Mouse (Mus musculus): ENCODE results near the gene Klc3.

Gene Klc3

DNA sequence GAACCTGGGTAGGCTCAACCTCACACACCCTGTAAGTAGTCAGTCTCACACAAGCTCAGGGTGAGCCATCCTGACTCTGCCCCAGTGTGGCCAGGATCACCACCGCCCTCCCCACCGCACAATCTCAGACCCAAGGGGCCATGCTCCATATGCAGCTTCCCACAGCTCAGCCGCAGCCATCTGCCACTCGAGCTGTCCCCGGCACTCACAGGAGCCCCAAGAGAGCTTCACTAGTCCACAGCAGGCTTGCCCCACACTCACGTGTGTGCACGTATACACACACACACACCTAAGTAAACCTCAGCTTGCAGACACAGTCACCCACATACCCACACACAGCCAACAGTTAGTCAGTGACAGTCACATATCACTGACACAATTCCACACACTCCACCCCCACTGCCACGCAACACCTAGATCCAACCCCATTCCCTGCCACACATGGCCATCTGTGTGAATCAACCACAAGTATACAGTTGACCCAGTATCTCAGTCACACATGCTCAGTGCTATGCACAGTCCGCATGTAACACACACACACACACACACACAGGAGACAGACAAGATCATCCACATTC, 1.3 kb downstream of the Klc3 start:
- peaks cover 32% of the 10 kb centered on the region for H3K27me3 ChIP-seq (ENCODE audit: insufficient read depth, low read length)
- peaks cover 1% of the 10 kb centered on the region for H3K36me3 ChIP-seq (ENCODE audit: insufficient read depth, low read length)
- H3K4me1 ChIP-seq (replicated peaks; ENCODE audit: low read depth, low read length) = peaks cover 54% of the 10 kb centered on the region
- no peak overlapping the region for H3K4me3 ChIP-seq (replicated peaks; ENCODE audit: low read length)
- TF ChIP-seq CTCF (conservative IDR thresholded peaks at IDR 0.05; ENCODE audit: low read length) (no peak), POU5F1 (IDR thresholded peaks at IDR 0.05; ENCODE audit: borderline replicate concordance, low read length) (no peak), NANOG (IDR thresholded peaks at IDR 0.05; ENCODE audit: borderline replicate concordance, low read length) (no peak)
- H3K9me3 ChIP-seq (ENCODE audit: low read length) = no peaks in the 10 kb centered on the region

- H3K36me3 ChIP-seq (ENCODE audit: insufficient read depth, low read length) = peaks cover 16% of the 10 kb centered on the region
- H3K9me3 ChIP-seq (ENCODE audit: low read length) = no peaks in the 10 kb centered on the region
- H3K4me1 ChIP-seq (replicated peaks; ENCODE audit: low read depth, low read length) = peaks cover 55% of the 10 kb centered on the region
- peaks cover 28% of the 10 kb centered on the region for H3K27me3 ChIP-seq (ENCODE audit: insufficient read depth, low read length)
- TF ChIP-seq CTCF (conservative IDR thresholded peaks at IDR 0.05; ENCODE audit: low read length) = peak; percentile 76
- no peak for TF ChIP-seq POU5F1 (IDR thresholded peaks at IDR 0.05; ENCODE audit: borderline replicate concordance, low read length)
- H3K4me3 ChIP-seq (replicated peaks; ENCODE audit: low read length) = no peak overlapping the region
Observed at GRCm38 (mm10) chr7:19400946-19401345, 3.0 kb downstream of the Klc3 start.

DNA sequence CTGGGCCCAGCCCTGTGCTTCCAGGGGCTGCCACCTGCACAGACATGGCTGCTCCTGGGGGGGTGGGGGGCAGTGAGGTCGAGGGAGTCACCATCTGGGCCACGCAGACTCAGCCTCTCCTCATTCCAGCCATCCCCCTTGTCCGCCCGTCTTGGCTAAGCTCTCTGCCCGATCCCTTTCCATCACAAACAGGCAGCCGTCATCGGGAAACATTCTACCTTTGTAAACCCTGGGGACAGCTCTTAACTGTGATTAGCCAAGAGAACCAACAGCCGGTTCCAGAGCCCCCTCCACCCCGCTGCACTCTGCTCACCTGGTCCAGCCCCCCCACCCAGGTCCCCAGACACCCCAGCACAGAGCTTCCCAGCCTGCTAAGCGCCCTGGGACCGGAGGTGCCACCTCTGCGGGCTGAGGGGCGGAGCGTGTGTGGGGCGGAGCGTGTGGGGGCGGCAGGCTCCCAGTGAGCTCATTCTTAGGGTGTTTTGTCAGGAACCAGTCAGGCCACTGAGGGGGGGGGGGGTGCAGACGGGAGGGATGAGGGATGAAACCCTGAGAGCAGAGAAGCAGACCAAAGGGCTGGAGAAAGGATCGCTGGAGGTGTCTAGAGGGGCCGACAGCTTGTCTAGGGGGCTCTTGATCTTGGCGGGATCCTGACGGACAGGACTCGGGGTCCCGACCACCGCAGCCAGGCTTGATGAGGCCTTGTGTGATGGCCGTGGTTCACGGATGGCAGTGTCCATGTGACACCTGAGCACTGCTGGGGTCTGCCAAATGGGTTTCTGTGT, 4.2 kb downstream of the Klc3 start:
- Histone ChIP-seq H3K36me3 (ENCODE audit: insufficient read depth, low read length) (peaks cover 28% of the 10 kb centered on the region), H3K4me1 (replicated peaks; ENCODE audit: low read depth, low read length) (peaks cover 62% of the 10 kb centered on the region), H3K4me3 (replicated peaks; ENCODE audit: low read length) (peak overlapping the region; percentile 76), H3K27me3 (ENCODE audit: insufficient read depth, low read length) (peaks cover 21% of the 10 kb centered on the region), H3K9me3 (ENCODE audit: low read length) (no peaks in the 10 kb centered on the region)
- TF ChIP-seq POU5F1 (IDR thresholded peaks at IDR 0.05; ENCODE audit: borderline replicate concordance, low read length) (no peak), NANOG (IDR thresholded peaks at IDR 0.05; ENCODE audit: borderline replicate concordance, low read length) (no peak), CTCF (conservative IDR thresholded peaks at IDR 0.05; ENCODE audit: low read length) (no peak)

DNA sequence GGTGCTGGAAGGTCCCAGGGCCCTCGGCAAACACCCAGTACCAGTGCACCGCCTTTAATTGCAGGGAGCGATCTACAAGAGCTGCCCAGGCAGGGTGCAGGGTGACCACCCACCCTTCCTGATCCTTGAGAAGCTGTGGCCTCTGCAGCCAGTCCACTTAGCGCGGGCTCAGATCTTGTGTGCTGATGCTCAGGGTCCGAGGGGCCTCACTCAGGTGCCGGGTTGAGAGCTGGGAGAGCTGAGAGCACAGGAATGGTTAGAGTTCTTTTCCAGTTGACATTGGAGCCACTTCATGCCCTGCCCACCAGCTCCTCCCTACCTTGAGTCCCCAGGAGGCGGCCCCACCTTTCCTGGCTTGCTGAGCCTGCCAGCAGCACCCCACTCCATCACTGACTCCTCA, 9.4 kb downstream of the Klc3 start:
- H3K9me3 ChIP-seq (ENCODE audit: low read length) = no peaks in the 10 kb centered on the region
- TF ChIP-seq CTCF (conservative IDR thresholded peaks at IDR 0.05; ENCODE audit: low read length) = no peak
- no peak for TF ChIP-seq POU5F1 (IDR thresholded peaks at IDR 0.05; ENCODE audit: borderline replicate concordance, low read length)
- TF ChIP-seq NANOG (IDR thresholded peaks at IDR 0.05; ENCODE audit: borderline replicate concordance, low read length) = no peak
- H3K4me3 ChIP-seq (replicated peaks; ENCODE audit: low read length) = peak overlapping the region; percentile 49
- H3K27me3 ChIP-seq (ENCODE audit: insufficient read depth, low read length) = no peaks in the 10 kb centered on the region
- peaks cover 70% of the 10 kb centered on the region for H3K4me1 ChIP-seq (replicated peaks; ENCODE audit: low read depth, low read length)
- peaks cover 79% of the 10 kb centered on the region for H3K36me3 ChIP-seq (ENCODE audit: insufficient read depth, low read length)

DNA sequence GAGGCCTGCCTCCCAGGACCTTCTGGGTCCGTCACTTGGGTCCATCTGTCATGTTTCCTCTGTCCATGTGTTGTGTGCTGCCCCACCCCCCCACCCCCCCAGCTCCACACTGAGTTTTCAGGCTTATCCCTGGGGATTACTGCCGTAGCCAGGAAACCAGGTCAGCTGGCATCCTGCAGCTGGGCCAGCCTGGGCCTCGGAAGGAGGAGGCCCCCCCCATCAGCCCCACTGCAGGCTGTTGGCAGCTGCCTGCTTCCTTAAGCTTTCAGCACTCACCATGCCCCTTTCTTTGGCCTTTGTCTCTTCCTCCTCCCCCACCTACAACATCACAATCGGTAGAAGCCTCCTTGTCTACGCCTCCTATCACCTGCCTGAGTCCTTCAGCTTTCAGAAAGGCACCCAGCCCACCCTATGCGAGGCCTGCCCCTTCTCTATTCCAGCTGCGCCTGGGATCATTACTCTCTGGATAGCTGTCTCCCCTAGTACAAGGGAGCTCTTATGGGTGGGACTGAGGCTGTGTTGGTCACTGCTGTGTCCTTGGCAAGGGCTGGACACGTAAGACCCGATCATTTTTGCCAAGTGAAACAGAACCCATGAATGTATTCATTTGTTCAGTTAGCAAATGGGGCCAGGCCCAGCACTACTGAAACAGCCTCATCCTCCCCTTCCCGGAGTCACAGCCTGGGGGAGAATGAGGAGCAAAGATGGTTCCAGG, 15.0 kb downstream of the Klc3 start:
- Histone ChIP-seq H3K4me1 (replicated peaks; ENCODE audit: low read depth, low read length) (peaks cover 60% of the 10 kb centered on the region), H3K4me3 (replicated peaks; ENCODE audit: low read length) (no peak overlapping the region), H3K27me3 (ENCODE audit: insufficient read depth, low read length) (no peaks in the 10 kb centered on the region), H3K9me3 (ENCODE audit: low read length) (no peaks in the 10 kb centered on the region), H3K36me3 (ENCODE audit: insufficient read depth, low read length) (peaks cover 94% of the 10 kb centered on the region)
- TF ChIP-seq CTCF (conservative IDR thresholded peaks at IDR 0.05; ENCODE audit: low read length) (no peak), POU5F1 (IDR thresholded peaks at IDR 0.05; ENCODE audit: borderline replicate concordance, low read length) (no peak), NANOG (IDR thresholded peaks at IDR 0.05; ENCODE audit: borderline replicate concordance, low read length) (no peak)

DNA sequence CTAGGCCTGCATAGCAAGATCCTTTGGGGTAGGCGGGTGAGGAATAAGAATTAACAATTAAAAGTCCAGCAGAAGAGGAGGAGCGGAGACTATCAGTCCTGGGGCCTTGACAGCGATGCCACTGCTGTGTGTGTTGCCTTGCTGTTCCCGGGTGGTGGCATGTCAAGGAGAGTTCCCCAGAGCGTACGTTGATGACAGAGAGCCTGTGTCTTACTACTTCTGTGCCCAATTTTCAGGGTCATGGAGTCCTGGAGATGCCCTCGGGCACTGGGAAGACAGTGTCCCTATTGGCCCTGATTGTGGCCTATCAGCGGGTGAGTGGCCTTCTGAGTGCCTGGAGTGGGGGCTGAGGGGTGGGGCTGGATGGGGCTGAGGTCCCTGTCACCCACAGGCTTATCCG, 20.2 kb downstream of the Klc3 start:
- no peak overlapping the region for H3K4me3 ChIP-seq (replicated peaks; ENCODE audit: low read length)
- H3K27me3 ChIP-seq (ENCODE audit: insufficient read depth, low read length) = no peaks in the 10 kb centered on the region
- peaks cover 53% of the 10 kb centered on the region for H3K36me3 ChIP-seq (ENCODE audit: insufficient read depth, low read length)
- H3K9me3 ChIP-seq (ENCODE audit: low read length) = no peaks in the 10 kb centered on the region
- TF ChIP-seq POU5F1 (IDR thresholded peaks at IDR 0.05; ENCODE audit: borderline replicate concordance, low read length) = no peak
- TF ChIP-seq CTCF (conservative IDR thresholded peaks at IDR 0.05; ENCODE audit: low read length) = no peak
- no peak for TF ChIP-seq NANOG (IDR thresholded peaks at IDR 0.05; ENCODE audit: borderline replicate concordance, low read length)
- H3K4me1 ChIP-seq (replicated peaks; ENCODE audit: low read depth, low read length) = peaks cover 49% of the 10 kb centered on the region

GRCm38 (mm10) chr7:19382166-19382541, 21.8 kb downstream of the Klc3 start:
- Histone ChIP-seq H3K36me3 (ENCODE audit: insufficient read depth, low read length) (peaks cover 41% of the 10 kb centered on the region), H3K27me3 (ENCODE audit: insufficient read depth, low read length) (no peaks in the 10 kb centered on the region), H3K4me3 (replicated peaks; ENCODE audit: low read length) (peak overlapping the region; percentile 95), H3K4me1 (replicated peaks; ENCODE audit: low read depth, low read length) (peaks cover 53% of the 10 kb centered on the region), H3K9me3 (ENCODE audit: low read length) (no peaks in the 10 kb centered on the region)
- TF ChIP-seq CTCF (conservative IDR thresholded peaks at IDR 0.05; ENCODE audit: low read length) (no peak), POU5F1 (IDR thresholded peaks at IDR 0.05; ENCODE audit: borderline replicate concordance, low read length) (no peak), NANOG (IDR thresholded peaks at IDR 0.05; ENCODE audit: borderline replicate concordance, low read length) (no peak)

- TF ChIP-seq NANOG (IDR thresholded peaks at IDR 0.05; ENCODE audit: borderline replicate concordance, low read length) = no peak
- no peak for TF ChIP-seq CTCF (conservative IDR thresholded peaks at IDR 0.05; ENCODE audit: low read length)
- TF ChIP-seq POU5F1 (IDR thresholded peaks at IDR 0.05; ENCODE audit: borderline replicate concordance, low read length) = peak; percentile 51; the same call in 1 of the 2 replicates
- H3K4me3 ChIP-seq (replicated peaks; ENCODE audit: low read length) = peak within 1 kb of the TSS; percentile 95
- no peaks in the 10 kb centered on the region for H3K27me3 ChIP-seq (ENCODE audit: insufficient read depth, low read length)
- peaks cover 38% of the 10 kb centered on the region for H3K36me3 ChIP-seq (ENCODE audit: insufficient read depth, low read length)
- no peaks in the 10 kb centered on the region for H3K9me3 ChIP-seq (ENCODE audit: low read length)
- peaks cover 52% of the 10 kb centered on the region for H3K4me1 ChIP-seq (replicated peaks; ENCODE audit: low read depth, low read length)
Observed at GRCm38 (mm10) chr7:19381377-19382165, 22.3 kb downstream of the Klc3 start, which contains the start of gene Ercc2. Gene Ercc2 (plus strand): TSS chr7:19382010.
